Mouse (Mus musculus): ENCODE results near the gene Snrpd2. TPM values are rescaled to one million over a fixed set of nuclear protein-coding genes. Genes with fewer than 3 reads are reported as not detected.

The Snrpd2 gene
- total RNA-seq (2021) = 10 to 100 TPM; 72.8 to 77.5 TPM

GRCm38 (mm10) chr7:19149626-19150025 is at the start of gene Snrpd2:
Gene Snrpd2, plus strand, starts transcription at chr7:19149722.
- DNase-seq (ENCODE audit: low spot score in 2 of 2) = peak; percentile 96 to 97
- intact Hi-C loops (cut with DNase I) = no loop called here

- no peak for DNase-seq (ENCODE audit: low spot score in 2 of 2)
- intact Hi-C loops (cut with DNase I) = no loop called here
These were observed 49.2 kb upstream of the Snrpd2 start for GRCm38 (mm10) chr7:19100290-19100689.

GRCm38 (mm10) chr7:19103741-19104140 is 45.8 kb upstream of the Snrpd2 start:
- DNase-seq (ENCODE audit: low spot score in 2 of 2) = no peak
- intact Hi-C loops (cut with DNase I) = no loop called here

GRCm38 (mm10) chr7:19104486-19104885 is 45.0 kb upstream of the Snrpd2 start:
- intact Hi-C loops (cut with DNase I) = no loop called here
- no peak for DNase-seq (ENCODE audit: low spot score in 2 of 2)

- no peak for DNase-seq (ENCODE audit: low spot score in 2 of 2)
- intact Hi-C loops (cut with DNase I) = no loop called here
These were observed 42.1 kb upstream of the Snrpd2 start for GRCm38 (mm10) chr7:19107436-19107835.

- DNase-seq (ENCODE audit: low spot score in 2 of 2) = no peak
- intact Hi-C loops (cut with DNase I) = no loop called here
These were observed 40.0 kb upstream of the Snrpd2 start for GRCm38 (mm10) chr7:19109565-19109964.

- peak; percentile 52 to 62 for DNase-seq (ENCODE audit: low spot score in 2 of 2)
- intact Hi-C loops (cut with DNase I) = loop anchor here (2.0 kb wide), 1 partner anchor 23 kb away; the partner anchor contains the start of gene Six5
These were observed 31.3 kb upstream of the Snrpd2 start, which contains the start of gene Gm4969 for GRCm38 (mm10) chr7:19118028-19118771. Gene Gm4969, minus strand, starts transcription at chr7:19118368.

GRCm38 (mm10) chr7:19119083-19119482 is 30.4 kb upstream of the Snrpd2 start:
- intact Hi-C loops (cut with DNase I) = loop anchor here (2.0 kb wide), 1 partner anchor 24 kb away; the partner anchor contains the start of gene Six5
- DNase-seq (ENCODE audit: low spot score in 2 of 2) = no peak

GRCm38 (mm10) chr7:19119631-19120429 is 29.7 kb upstream of the Snrpd2 start, which contains the start of gene Fbxo46:
Gene Fbxo46, plus strand, starts transcription at chr7:19119859.
- intact Hi-C loops (cut with DNase I) = loop anchor here (2.0 kb wide), 1 partner anchor 25 kb away; the partner anchor contains the start of gene Six5
- peak; percentile 89 to 99 for DNase-seq (ENCODE audit: low spot score in 2 of 2)

GRCm38 (mm10) chr7:19121686-19122085 is 27.8 kb upstream of the Snrpd2 start:
- intact Hi-C loops (cut with DNase I) = no loop called here
- DNase-seq (ENCODE audit: low spot score in 2 of 2) = no peak

- intact Hi-C loops (cut with DNase I) = no loop called here
- DNase-seq (ENCODE audit: low spot score in 2 of 2) = no peak
These were observed 24.8 kb upstream of the Snrpd2 start for GRCm38 (mm10) chr7:19124713-19125112.

- no peak for DNase-seq (ENCODE audit: low spot score in 2 of 2)
- intact Hi-C loops (cut with DNase I) = no loop called here
These were observed 21.8 kb upstream of the Snrpd2 start for GRCm38 (mm10) chr7:19127744-19128143.

GRCm38 (mm10) chr7:19129396-19129795 is 20.1 kb upstream of the Snrpd2 start:
- no peak for DNase-seq (ENCODE audit: low spot score in 2 of 2)
- intact Hi-C loops (cut with DNase I) = no loop called here

GRCm38 (mm10) chr7:19130657-19131056 is 18.9 kb upstream of the Snrpd2 start:
- DNase-seq (ENCODE audit: low spot score in 2 of 2) = no peak
- intact Hi-C loops (cut with DNase I) = no loop called here

GRCm38 (mm10) chr7:19131324-19131848 is 18.1 kb upstream of the Snrpd2 start:
- intact Hi-C loops (cut with DNase I) = no loop called here
- DNase-seq (ENCODE audit: low spot score in 2 of 2) = peak; percentile 97 to 99

- intact Hi-C loops (cut with DNase I) = no loop called here
These were observed 13.4 kb upstream of the Snrpd2 start for GRCm38 (mm10) chr7:19136168-19136567.

GRCm38 (mm10) chr7:19136673-19137334 is 12.7 kb upstream of the Snrpd2 start:
- intact Hi-C loops (cut with DNase I) = no loop called here
- DNase-seq (ENCODE audit: low spot score in 2 of 2) = peak; percentile 62 to 80

More at GRCm38 (mm10) chr7:19136168-19136567, 13.4 kb upstream of the Snrpd2 start:
- DNase-seq (ENCODE audit: low spot score in 2 of 2) = no peak

- intact Hi-C loops (cut with DNase I) = no loop called here
These were observed 12.1 kb upstream of the Snrpd2 start for GRCm38 (mm10) chr7:19137380-19137779.

GRCm38 (mm10) chr7:19146793-19147192 is 2.7 kb upstream of the Snrpd2 start:
- intact Hi-C loops (cut with DNase I) = no loop called here
- no peak for DNase-seq (ENCODE audit: low spot score in 2 of 2)

More at GRCm38 (mm10) chr7:19137380-19137779, 12.1 kb upstream of the Snrpd2 start:
- DNase-seq (ENCODE audit: low spot score in 2 of 2) = peak; percentile 29 to 63
